Mouse (Mus musculus): ENCODE data around the gene Pde4d. TPM values are rescaled to one million over a fixed set of nuclear protein-coding genes. Genes with fewer than 3 reads are reported as not detected.

The Pde4d gene
- total and polyA plus RNA-seq, 3 experiments: 18.5 to 18.8 TPM; not detected in 1

DNA sequence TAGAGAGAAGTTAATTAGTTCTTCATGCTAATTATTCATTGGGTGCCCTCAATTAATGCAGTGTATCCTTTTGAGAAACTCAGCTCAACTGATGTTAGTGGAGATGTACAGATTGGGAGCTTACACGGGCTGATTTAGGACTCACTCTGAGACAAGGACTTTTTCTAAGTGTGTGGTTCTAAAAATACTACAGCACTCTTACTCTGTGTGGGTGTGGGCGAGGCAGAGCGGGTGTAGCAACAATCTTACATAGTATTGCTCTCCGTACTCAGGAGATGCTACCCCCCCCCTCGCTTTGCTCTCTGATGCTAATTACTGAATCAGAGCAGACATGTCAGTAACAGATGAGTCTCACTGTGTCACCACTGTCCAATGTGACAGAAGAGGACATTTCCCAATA is 976.3 kb downstream of the Pde4d start:
- no peaks in the 10 kb centered on the region; a peak in 2 of 4 replicates for H3K27me3 ChIP-seq (ENCODE audit: control insufficient read depth in 1 of 2, insufficient read depth in 2 of 2, low read length in 2 of 2)
- TF ChIP-seq NRF1 (IDR thresholded peaks at IDR 0.05; ENCODE audit: insufficient read depth, low read depth, low read length, poor library complexity, severe bottlenecking): no peak
- TF ChIP-seq MYB (IDR thresholded peaks at IDR 0.05; ENCODE audit: low read depth, low read length): no peak
- no peak for TF ChIP-seq UBTF (IDR thresholded peaks at IDR 0.05; ENCODE audit: borderline replicate concordance, insufficient read depth, low read depth, low read length)
- TF ChIP-seq RCOR1 (IDR thresholded peaks at IDR 0.05; ENCODE audit: low read depth, low read length): no peak
- TF ChIP-seq E2F4 (IDR thresholded peaks at IDR 0.05; ENCODE audit: borderline replicate concordance, low read depth, low read length): no peak
- TF ChIP-seq ZNF384 (IDR thresholded peaks at IDR 0.05; ENCODE audit: low read depth, low read length): no peak
- TF ChIP-seq POLR2AphosphoS5 (IDR thresholded peaks at IDR 0.05; ENCODE audit: borderline replicate concordance, low read depth, low read length): no peak
- TF ChIP-seq CHD1 (IDR thresholded peaks at IDR 0.05; ENCODE audit: low read depth, low read length): no peak
- TF ChIP-seq SMC3 (IDR thresholded peaks at IDR 0.05; ENCODE audit: low read depth, low read length): no peak
- no peaks in the 10 kb centered on the region for H3K36me3 ChIP-seq (ENCODE audit: control insufficient read depth in 1 of 2, insufficient read depth in 2 of 2, low read length in 2 of 2)
- H3K9ac ChIP-seq (ENCODE audit: control insufficient read depth, low read depth, low read length, poor library complexity, severe bottlenecking): no peak overlapping the region
- no peaks in the 10 kb centered on the region for H3K4me1 ChIP-seq (ENCODE audit: control insufficient read depth in 1 of 2, insufficient read depth in 2 of 2, low read length in 2 of 2)
- H3K9me3 ChIP-seq (replicated peaks; ENCODE audit: insufficient read depth, low read length): no peaks in the 10 kb centered on the region
- no peak for DNase-seq (ENCODE audit: low read depth, low spot score)
- no peaks in the 10 kb centered on the region for H3K79me2 ChIP-seq (ENCODE audit: control insufficient read depth, insufficient read depth, low read length, poor library complexity)
- no peak overlapping the region for H3K4me3 ChIP-seq (ENCODE audit: control insufficient read depth in 1 of 2, insufficient read depth in 1 of 2, low read depth in 2 of 2, low read length in 2 of 2)
- H3K27ac ChIP-seq (ENCODE audit: control insufficient read depth, low read depth, low read length): no peak overlapping the region

DNA sequence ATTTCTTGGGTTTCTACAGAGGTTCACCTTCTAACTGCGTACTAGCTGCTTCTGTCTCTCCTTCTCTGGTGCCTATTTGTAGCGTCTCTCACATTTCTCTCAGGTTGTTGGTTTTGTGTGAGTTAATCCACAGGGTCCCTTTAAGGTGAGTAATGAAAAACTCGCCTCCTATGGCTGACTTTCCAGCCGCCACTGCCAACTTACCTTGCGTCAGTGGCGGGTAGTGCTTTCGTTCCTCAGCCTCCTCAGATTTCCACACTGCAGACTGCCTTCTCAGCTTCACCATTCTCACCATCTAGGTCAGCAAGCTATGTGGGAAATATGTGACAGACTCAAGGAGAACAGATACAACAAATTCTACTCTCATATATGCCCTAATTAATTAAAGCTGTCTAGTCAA is 977.8 kb downstream of the Pde4d start:
- Histone ChIP-seq H3K4me1 (ENCODE audit: control insufficient read depth in 1 of 2, insufficient read depth in 2 of 2, low read length in 2 of 2) (no peaks in the 10 kb centered on the region), H3K79me2 (ENCODE audit: control insufficient read depth, insufficient read depth, low read length, poor library complexity) (no peaks in the 10 kb centered on the region), H3K9ac (ENCODE audit: control insufficient read depth, low read depth, low read length, poor library complexity, severe bottlenecking) (no peak overlapping the region), H3K36me3 (ENCODE audit: control insufficient read depth in 1 of 2, insufficient read depth in 2 of 2, low read length in 2 of 2) (no peaks in the 10 kb centered on the region), H3K27me3 (ENCODE audit: control insufficient read depth in 1 of 2, insufficient read depth in 2 of 2, low read length in 2 of 2) (no peaks in the 10 kb centered on the region; a peak in 2 of 4 replicates), H3K27ac (ENCODE audit: control insufficient read depth, low read depth, low read length) (no peak overlapping the region), H3K4me3 (ENCODE audit: control insufficient read depth in 1 of 2, insufficient read depth in 1 of 2, low read depth in 2 of 2, low read length in 2 of 2) (no peak overlapping the region), H3K9me3 (replicated peaks; ENCODE audit: insufficient read depth, low read length) (no peaks in the 10 kb centered on the region)
- TF ChIP-seq ZMIZ1 (IDR thresholded peaks at IDR 0.05; ENCODE audit: low read depth, low read length) (no peak), MAFK (IDR thresholded peaks at IDR 0.05; ENCODE audit: borderline replicate concordance, low read depth, low read length) (no peak), HCFC1 (IDR thresholded peaks at IDR 0.05; ENCODE audit: low read depth, low read length) (no peak)
- DNase-seq (ENCODE audit: low read depth, low spot score): no peak

GRCm38 (mm10) chr13:109429544-109429943 is 979.8 kb downstream of the Pde4d start:
- Histone ChIP-seq H3K79me2 (ENCODE audit: control insufficient read depth, insufficient read depth, low read length, poor library complexity) (no peaks in the 10 kb centered on the region), H3K27me3 (ENCODE audit: control insufficient read depth in 1 of 2, insufficient read depth in 2 of 2, low read length in 2 of 2) (no peaks in the 10 kb centered on the region; a peak in 2 of 4 replicates), H3K27ac (ENCODE audit: control insufficient read depth, low read depth, low read length) (no peak overlapping the region), H3K9ac (ENCODE audit: control insufficient read depth, low read depth, low read length, poor library complexity, severe bottlenecking) (no peak overlapping the region), H3K36me3 (ENCODE audit: control insufficient read depth in 1 of 2, insufficient read depth in 2 of 2, low read length in 2 of 2) (no peaks in the 10 kb centered on the region), H3K4me1 (ENCODE audit: control insufficient read depth in 1 of 2, insufficient read depth in 2 of 2, low read length in 2 of 2) (no peaks in the 10 kb centered on the region), H3K9me3 (replicated peaks; ENCODE audit: insufficient read depth, low read length) (no peaks in the 10 kb centered on the region), H3K4me3 (ENCODE audit: control insufficient read depth in 1 of 2, insufficient read depth in 1 of 2, low read depth in 2 of 2, low read length in 2 of 2) (no peak overlapping the region)
- no peak for DNase-seq (ENCODE audit: low read depth, low spot score)
- TF ChIP-seq MYC (IDR thresholded peaks at IDR 0.05; ENCODE audit: low read depth, low read length) (no peak), MEF2A (IDR thresholded peaks at IDR 0.05; ENCODE audit: extremely low read depth, insufficient replicate concordance, low read depth, low read length, poor library complexity, severe bottlenecking) (no peak), NELFE (IDR thresholded peaks at IDR 0.05; ENCODE audit: low read depth, low read length) (no peak), POLR2A (IDR thresholded peaks at IDR 0.05; ENCODE audit: control insufficient read depth in 1 of 2, insufficient read depth in 1 of 2, low read depth in 1 of 2, low read length in 2 of 2, poor library complexity in 1 of 2) (no peak), SMC3 (IDR thresholded peaks at IDR 0.05; ENCODE audit: low read depth, low read length) (no peak), EP300 (IDR thresholded peaks at IDR 0.05; ENCODE audit: low read depth in 1 of 2, low read length in 2 of 2) (no peak), MYB (IDR thresholded peaks at IDR 0.05; ENCODE audit: low read depth, low read length) (no peak), RAD21 (IDR thresholded peaks at IDR 0.05; ENCODE audit: low read depth, low read length) (no peak), E2F4 (IDR thresholded peaks at IDR 0.05; ENCODE audit: borderline replicate concordance, low read depth, low read length) (no peak), HCFC1 (IDR thresholded peaks at IDR 0.05; ENCODE audit: low read depth, low read length) (no peak), USF2 (IDR thresholded peaks at IDR 0.05; ENCODE audit: borderline replicate concordance in 1 of 2, insufficient read depth in 1 of 2, low read depth in 1 of 2, low read length in 2 of 2) (no peak), BHLHE40 (IDR thresholded peaks at IDR 0.05; ENCODE audit: borderline replicate concordance, low read depth, low read length) (no peak), MAZ (IDR thresholded peaks at IDR 0.05; ENCODE audit: low read depth, low read length) (no peak), CTCF (IDR thresholded peaks at IDR 0.05 in 2 of 3, conservative IDR thresholded peaks at IDR 0.05 in 1 of 3; ENCODE audit: control insufficient read depth in 1 of 3, insufficient read depth in 1 of 3, low read depth in 2 of 3, low read length in 3 of 3, poor library complexity in 1 of 3, severe bottlenecking in 1 of 3) (no peak), MXI1 (IDR thresholded peaks at IDR 0.05; ENCODE audit: low read depth, low read length) (no peak)

Measured in MEL (cell line).